Mouse (Mus musculus): Measurements from ENCODE around the gene Prkg1. TPM values are rescaled to one million over a fixed set of nuclear protein-coding genes. Genes with fewer than 3 reads are reported as not detected.

Gene Prkg1
- polyA plus RNA-seq, 1 experiment from 2014 or later: 0.83 TPM

DNA sequence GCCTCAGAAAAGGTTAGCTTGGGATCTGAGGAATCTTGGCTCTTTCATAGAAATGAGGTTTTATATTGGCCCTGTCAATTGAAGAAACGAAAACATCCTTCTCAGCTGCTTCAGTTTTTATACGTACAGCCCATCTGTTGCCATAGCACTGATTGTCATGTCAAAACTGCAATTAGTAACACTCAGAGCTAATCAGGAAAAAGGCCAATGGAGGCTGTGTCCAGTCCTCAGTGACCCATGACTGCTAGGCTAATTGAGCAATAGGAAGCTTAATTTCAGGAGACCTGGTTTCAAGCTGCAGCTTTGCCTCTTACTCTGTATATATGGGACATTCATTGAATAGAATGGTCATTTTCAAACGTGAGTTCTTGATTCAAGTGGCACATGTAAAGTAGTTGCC lies 686.6 kb downstream of the Prkg1 start:
- no peak for ATAC-seq (ENCODE audit: low read depth)
- H3K4me2 ChIP-seq: no peak overlapping the region
- H3K9ac ChIP-seq: no peak overlapping the region
- no peak overlapping the region for H3K4me3 ChIP-seq (replicated peaks)
- no peaks in the 10 kb centered on the region for H3K9me3 ChIP-seq (replicated peaks)
- no peak for DNase-seq
- no peaks in the 10 kb centered on the region for H3K27me3 ChIP-seq
- H3K36me3 ChIP-seq: no peaks in the 10 kb centered on the region
- 50% methylated on average over 3 of the region's 3 CpGs for WGBS (ENCODE audit: insufficient replicate concordance)
- H3K4me1 ChIP-seq (replicated peaks): peaks cover 5% of the 10 kb centered on the region
- no peak overlapping the region for H3K27ac ChIP-seq

DNA sequence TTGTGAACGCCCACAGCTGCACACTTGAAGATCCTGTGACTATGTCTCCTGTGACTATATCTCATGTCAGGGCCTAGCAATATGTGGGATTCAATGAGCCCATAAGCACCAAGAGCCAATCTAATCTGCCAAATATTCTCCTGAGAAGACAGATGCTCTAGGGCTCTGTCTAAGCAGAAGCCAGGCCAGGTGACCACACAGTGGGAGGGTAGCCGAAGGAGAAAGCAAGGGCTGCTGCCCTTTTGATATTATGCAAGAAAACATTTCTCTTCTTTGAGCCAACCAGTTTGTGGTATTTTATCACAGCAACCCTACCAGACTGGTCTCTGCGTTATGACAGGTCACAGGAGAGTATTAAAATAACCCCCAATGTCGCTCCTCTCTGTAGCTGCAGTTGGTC lies 688.7 kb downstream of the Prkg1 start:
- no peak overlapping the region for H3K9ac ChIP-seq
- H3K36me3 ChIP-seq: no peaks in the 10 kb centered on the region
- H3K27me3 ChIP-seq: no peaks in the 10 kb centered on the region
- H3K4me3 ChIP-seq (replicated peaks): no peak overlapping the region
- H3K27ac ChIP-seq: no peak overlapping the region
- ATAC-seq (ENCODE audit: low read depth): no peak
- no peaks in the 10 kb centered on the region for H3K9me3 ChIP-seq (replicated peaks)
- H3K4me1 ChIP-seq (replicated peaks): no peaks in the 10 kb centered on the region
- no peak for DNase-seq
- WGBS (ENCODE audit: insufficient replicate concordance): 58% methylated on average over 4 of the region's 4 CpGs
- H3K4me2 ChIP-seq: no peak overlapping the region

DNA sequence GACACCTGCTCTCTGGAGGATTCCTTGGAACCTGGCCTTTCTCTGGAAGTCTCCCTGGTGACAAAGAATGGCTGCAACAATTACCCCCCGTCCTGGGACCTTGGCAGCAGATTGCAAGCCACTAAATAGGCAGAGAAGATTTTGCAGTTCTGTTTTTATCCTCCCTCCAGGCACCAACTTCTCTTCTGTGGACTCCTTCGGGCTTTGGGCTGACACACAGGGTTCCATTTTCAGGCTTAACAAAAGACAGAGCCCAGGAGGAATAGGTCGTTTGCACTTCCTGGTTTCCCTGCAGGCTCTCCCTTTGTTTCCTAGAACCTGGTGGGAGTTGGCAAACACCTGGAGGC lies 690.1 kb downstream of the Prkg1 start:
- no peaks in the 10 kb centered on the region for H3K27me3 ChIP-seq
- DNase-seq (no peak), ATAC-seq (ENCODE audit: low read depth) (no peak)
- 31% methylated on average over 3 of the region's 3 CpGs for WGBS (ENCODE audit: insufficient replicate concordance)
- H3K4me1 ChIP-seq (replicated peaks): no peaks in the 10 kb centered on the region
- no peaks in the 10 kb centered on the region for H3K36me3 ChIP-seq
- H3K4me3 ChIP-seq (replicated peaks): no peak overlapping the region
- H3K9me3 ChIP-seq (replicated peaks): no peaks in the 10 kb centered on the region
- no peak overlapping the region for H3K9ac ChIP-seq
- no peak overlapping the region for H3K27ac ChIP-seq
- no peak overlapping the region for H3K4me2 ChIP-seq

DNA sequence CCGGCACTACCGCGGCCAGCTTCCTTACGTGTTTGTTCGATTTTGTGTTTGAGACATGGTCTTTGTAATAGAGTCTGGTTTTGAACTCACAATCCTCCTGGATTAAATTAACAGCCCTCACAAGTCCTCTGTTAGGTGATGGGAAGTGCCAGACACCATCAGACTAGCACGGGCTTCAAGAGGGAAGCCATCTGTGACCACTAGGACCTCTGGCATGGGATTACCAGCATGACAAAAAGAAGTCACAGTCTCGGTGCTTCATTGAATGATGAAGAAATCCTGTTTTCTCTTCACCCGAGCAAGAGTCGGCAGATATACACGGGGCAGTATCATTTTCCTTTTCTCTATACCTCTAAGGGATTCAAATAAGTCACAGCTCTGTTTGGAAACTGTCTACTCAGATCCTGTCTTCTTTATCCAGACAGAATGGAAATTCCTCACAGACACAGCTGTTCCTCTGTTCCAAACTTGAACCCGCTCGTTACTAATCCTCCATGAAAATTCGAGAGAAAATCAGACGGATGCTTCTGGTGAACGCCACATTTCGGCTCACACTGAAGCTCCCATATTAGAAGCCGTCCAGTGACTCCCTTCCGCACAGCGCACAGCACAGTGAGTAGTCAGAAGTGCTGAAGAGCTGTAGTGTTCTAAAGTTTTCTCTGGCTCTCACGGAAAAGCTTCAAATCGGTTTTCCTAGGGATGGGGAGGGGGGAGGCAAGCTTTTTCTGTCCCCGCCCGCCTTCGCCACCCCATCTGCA lies 690.7 kb downstream of the Prkg1 start:
- H3K27ac ChIP-seq: no peak overlapping the region
- H3K36me3 ChIP-seq: no peaks in the 10 kb centered on the region
- H3K4me1 ChIP-seq (replicated peaks): no peaks in the 10 kb centered on the region
- no peak overlapping the region for H3K4me2 ChIP-seq
- ATAC-seq (ENCODE audit: low read depth): no peak
- no peak for DNase-seq
- 67% methylated on average over 24 of the region's 24 CpGs for WGBS (ENCODE audit: insufficient replicate concordance)
- no peaks in the 10 kb centered on the region for H3K9me3 ChIP-seq (replicated peaks)
- no peaks in the 10 kb centered on the region for H3K27me3 ChIP-seq
- H3K4me3 ChIP-seq (replicated peaks): no peak overlapping the region
- H3K9ac ChIP-seq: no peak overlapping the region

DNA sequence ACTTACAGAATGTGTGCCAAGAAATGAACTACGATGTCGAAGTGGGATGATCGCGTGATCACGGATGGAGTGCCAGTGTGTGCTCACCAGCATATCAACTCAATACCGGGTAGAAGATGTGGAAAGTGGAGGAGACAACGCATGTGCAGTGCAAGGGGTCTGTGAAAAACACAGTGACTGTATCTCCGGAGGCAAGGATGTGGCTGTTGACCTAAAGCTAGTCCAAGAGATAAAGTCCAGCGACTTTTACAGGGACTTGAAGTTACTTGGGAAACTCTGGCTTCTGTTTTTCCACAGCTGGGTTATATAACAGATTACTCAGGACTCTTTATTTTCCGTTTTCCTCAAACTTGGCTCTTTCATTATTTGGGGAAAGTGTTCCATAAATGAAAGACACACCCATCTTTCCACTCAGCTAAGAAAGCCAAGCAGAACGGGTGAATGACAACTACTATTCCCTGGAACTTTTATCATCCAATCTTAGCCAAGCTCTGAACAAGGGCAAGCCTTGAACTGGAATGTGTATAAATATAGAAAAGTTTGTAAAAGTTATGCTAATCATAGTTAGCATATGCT lies 699.5 kb downstream of the Prkg1 start:
- H3K4me3 ChIP-seq (replicated peaks): no peak overlapping the region
- H3K4me1 ChIP-seq (replicated peaks): no peaks in the 10 kb centered on the region
- no peak overlapping the region for H3K27ac ChIP-seq
- no peak overlapping the region for H3K4me2 ChIP-seq
- H3K9me3 ChIP-seq (replicated peaks): no peaks in the 10 kb centered on the region
- H3K27me3 ChIP-seq: no peaks in the 10 kb centered on the region
- H3K9ac ChIP-seq: no peak overlapping the region
- DNase-seq (no peak), ATAC-seq (ENCODE audit: low read depth) (no peak)
- no peaks in the 10 kb centered on the region for H3K36me3 ChIP-seq
- 67% methylated on average over 11 of the region's 11 CpGs for WGBS (ENCODE audit: insufficient replicate concordance)

DNA sequence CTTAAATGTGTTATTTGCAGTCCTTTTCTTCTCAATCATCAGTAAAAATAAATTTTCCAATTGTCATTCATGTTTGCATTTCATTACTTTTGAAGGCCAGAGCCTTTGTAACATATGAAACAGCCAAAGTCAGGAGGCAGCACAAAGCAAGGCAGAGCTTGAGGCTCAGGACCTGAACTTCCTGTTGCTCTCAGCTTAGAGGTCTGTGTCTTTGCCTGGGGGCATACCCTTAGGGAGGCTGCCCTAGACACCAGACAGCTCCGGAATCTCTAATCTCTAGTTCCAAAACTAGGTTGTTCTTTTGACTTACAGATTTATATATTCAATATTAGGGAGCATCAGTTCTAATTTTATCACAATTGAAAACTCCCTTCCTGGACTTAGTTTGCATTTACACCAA lies 700.1 kb downstream of the Prkg1 start:
- no peaks in the 10 kb centered on the region for H3K36me3 ChIP-seq
- H3K27ac ChIP-seq: no peak overlapping the region
- no peak overlapping the region for H3K4me2 ChIP-seq
- H3K9me3 ChIP-seq (replicated peaks): no peaks in the 10 kb centered on the region
- 57% methylated on average over 1 of the region's 1 CpGs for WGBS (ENCODE audit: insufficient replicate concordance)
- no peak overlapping the region for H3K9ac ChIP-seq
- DNase-seq (no peak), ATAC-seq (ENCODE audit: low read depth) (no peak)
- H3K4me3 ChIP-seq (replicated peaks): no peak overlapping the region
- H3K27me3 ChIP-seq: no peaks in the 10 kb centered on the region
- H3K4me1 ChIP-seq (replicated peaks): no peaks in the 10 kb centered on the region

DNA sequence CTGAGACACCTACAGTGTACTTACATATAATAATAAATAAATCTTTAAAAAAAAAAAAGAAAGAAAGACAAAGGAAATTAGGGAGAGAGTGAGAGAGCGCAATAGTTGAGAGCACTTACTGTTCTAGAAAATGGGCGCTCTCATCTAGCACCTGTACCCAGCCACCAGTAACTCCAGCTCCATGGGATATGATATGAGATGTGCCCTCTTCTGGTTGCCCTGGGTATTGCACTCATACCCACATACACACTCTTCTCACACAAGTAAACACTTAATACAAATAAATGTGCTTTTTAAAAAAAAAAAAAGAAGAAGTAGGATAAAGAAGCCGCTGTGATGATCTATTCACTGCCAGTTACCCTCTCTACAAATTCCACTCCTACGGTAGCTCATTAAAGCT lies 718.2 kb downstream of the Prkg1 start:
- no peak overlapping the region for H3K27ac ChIP-seq
- H3K4me1 ChIP-seq (replicated peaks): no peaks in the 10 kb centered on the region
- H3K9ac ChIP-seq: no peak overlapping the region
- H3K4me2 ChIP-seq: no peak overlapping the region
- ATAC-seq (ENCODE audit: low read depth) (no peak), DNase-seq (no peak)
- H3K4me3 ChIP-seq (replicated peaks): no peak overlapping the region
- no peaks in the 10 kb centered on the region for H3K36me3 ChIP-seq
- 78% methylated on average over 4 of the region's 4 CpGs for WGBS (ENCODE audit: insufficient replicate concordance)
- no peaks in the 10 kb centered on the region for H3K27me3 ChIP-seq
- H3K9me3 ChIP-seq (replicated peaks): no peaks in the 10 kb centered on the region

DNA sequence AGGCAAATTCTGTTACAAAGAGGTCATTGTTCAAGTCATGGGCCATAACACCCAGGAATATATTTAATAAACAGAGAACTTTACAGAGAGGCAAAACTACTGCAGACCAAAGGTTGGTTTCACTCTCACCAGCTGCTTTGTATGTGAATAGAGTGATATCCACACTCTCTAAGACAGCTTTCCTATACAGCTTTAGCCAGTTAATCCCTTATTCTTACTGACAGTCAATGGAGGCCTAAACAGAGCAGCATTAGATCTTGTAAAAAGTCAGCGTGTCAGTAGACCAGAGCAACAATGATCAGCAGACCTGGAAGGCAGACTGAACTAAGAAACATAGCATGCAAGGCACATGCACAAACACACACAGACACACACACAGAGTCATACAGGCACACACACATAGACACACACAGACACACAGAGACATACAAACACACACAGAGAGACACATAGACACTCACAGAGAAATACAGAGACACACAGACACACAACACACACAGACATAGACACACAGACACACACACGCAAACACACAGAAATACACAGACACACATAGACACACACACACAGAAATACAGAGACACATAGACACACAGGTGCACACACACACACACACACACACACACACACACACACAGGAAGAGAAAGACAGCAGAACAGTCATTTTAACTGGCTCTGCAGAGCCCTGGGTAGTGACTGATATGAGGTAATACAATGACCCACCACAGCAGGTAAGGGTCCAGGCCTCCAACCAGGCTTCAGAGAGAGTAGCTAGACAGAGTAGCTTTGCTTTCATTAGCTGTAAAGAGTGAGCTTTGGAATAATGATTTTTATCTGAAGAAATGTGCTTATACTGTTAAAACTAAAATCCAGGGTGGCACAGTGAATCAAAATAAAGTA lies 723.6 kb downstream of the Prkg1 start:
- no peak overlapping the region for H3K9ac ChIP-seq
- no peak for ATAC-seq (ENCODE audit: low read depth)
- WGBS (ENCODE audit: insufficient replicate concordance): 70% methylated on average over 2 of the region's 2 CpGs
- no peaks in the 10 kb centered on the region for H3K27me3 ChIP-seq
- H3K4me3 ChIP-seq (replicated peaks): no peak overlapping the region
- H3K4me2 ChIP-seq: no peak overlapping the region
- no peaks in the 10 kb centered on the region for H3K9me3 ChIP-seq (replicated peaks)
- no peaks in the 10 kb centered on the region for H3K4me1 ChIP-seq (replicated peaks)
- DNase-seq: no peak
- H3K27ac ChIP-seq: no peak overlapping the region
- H3K36me3 ChIP-seq: no peaks in the 10 kb centered on the region

DNA sequence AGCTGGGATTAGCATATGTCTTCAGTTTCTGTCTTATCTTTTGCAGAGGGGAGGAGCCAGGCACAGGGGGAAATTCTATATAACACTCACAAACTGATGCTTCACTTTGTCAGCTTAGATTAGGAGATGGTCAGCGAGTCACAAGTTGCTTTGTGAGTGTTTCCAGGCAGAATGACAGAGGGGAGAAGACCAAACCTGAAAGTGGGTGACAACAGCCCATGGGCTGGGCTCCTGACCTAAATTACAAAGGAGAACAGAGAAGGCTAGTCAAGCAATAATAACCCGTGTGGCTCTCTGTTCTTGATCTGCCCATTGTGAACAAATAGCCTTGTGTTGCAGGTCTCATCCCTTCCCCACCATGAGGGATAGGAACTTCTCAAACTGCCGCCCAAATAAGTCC lies 725.9 kb downstream of the Prkg1 start:
- DNase-seq (no peak), ATAC-seq (ENCODE audit: low read depth) (no peak)
- WGBS (ENCODE audit: insufficient replicate concordance): 46% methylated on average over 3 of the region's 3 CpGs
- Histone ChIP-seq H3K27me3 (no peaks in the 10 kb centered on the region), H3K4me3 (replicated peaks) (no peak overlapping the region), H3K27ac (no peak overlapping the region), H3K36me3 (no peaks in the 10 kb centered on the region), H3K9me3 (replicated peaks) (no peaks in the 10 kb centered on the region), H3K4me2 (no peak overlapping the region), H3K4me1 (replicated peaks) (no peaks in the 10 kb centered on the region), H3K9ac (no peak overlapping the region)

DNA sequence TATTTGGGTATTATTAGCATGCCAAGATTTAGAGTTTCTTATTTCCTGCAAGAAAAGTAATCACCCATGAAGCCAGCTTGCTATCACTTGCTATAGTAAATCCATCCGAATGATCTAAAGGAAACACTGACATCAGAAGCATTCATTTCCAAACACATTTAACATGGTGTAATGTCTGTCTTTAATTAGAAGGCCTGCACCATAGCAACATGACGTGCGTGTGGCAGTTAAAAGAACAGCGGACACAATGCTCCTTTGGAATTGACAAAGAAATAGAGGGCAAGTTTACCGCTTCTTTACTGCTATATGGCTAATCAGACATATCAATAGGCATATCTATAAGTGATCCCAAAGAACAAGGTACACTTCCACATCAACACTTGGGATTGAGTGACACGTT lies 733.2 kb downstream of the Prkg1 start:
- H3K4me2 ChIP-seq: no peak overlapping the region
- H3K27ac ChIP-seq: no peak overlapping the region
- no peaks in the 10 kb centered on the region for H3K36me3 ChIP-seq
- H3K4me3 ChIP-seq (replicated peaks): no peak overlapping the region
- H3K9me3 ChIP-seq (replicated peaks): no peaks in the 10 kb centered on the region
- H3K27me3 ChIP-seq: no peaks in the 10 kb centered on the region
- H3K9ac ChIP-seq: no peak overlapping the region
- no peak for ATAC-seq (ENCODE audit: low read depth)
- no peaks in the 10 kb centered on the region for H3K4me1 ChIP-seq (replicated peaks)
- WGBS (ENCODE audit: insufficient replicate concordance): 75% methylated on average over 6 of the region's 6 CpGs
- DNase-seq: no peak

DNA sequence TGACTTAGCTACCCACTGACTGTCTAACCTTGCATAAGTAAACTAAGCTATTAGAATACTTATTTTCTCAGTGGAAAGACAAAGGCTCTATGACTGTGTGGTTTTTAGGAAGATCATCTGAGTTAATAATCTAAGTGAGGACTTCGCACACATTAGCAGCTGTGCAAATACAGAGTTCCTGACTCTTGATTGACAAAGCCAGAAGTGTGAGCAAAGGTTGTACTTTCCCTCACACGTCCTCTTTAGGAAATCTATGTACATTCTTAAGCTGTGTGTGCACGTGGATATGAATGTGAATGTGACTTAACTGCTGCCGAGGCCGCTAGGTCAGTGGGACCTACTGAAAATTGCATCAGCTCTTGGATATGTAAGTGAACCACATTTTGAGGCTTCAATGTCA lies 738.0 kb downstream of the Prkg1 start:
- no peak overlapping the region for H3K9ac ChIP-seq
- ATAC-seq (ENCODE audit: low read depth): no peak
- no peak overlapping the region for H3K4me2 ChIP-seq
- no peaks in the 10 kb centered on the region for H3K36me3 ChIP-seq
- DNase-seq: no peak
- H3K9me3 ChIP-seq (replicated peaks): no peaks in the 10 kb centered on the region
- no peak overlapping the region for H3K27ac ChIP-seq
- H3K4me1 ChIP-seq (replicated peaks): no peaks in the 10 kb centered on the region
- 66% methylated on average over 5 of the region's 5 CpGs for WGBS (ENCODE audit: insufficient replicate concordance)
- no peak overlapping the region for H3K4me3 ChIP-seq (replicated peaks)
- H3K27me3 ChIP-seq: no peaks in the 10 kb centered on the region

All from liver, embryonic 13.5 days (tissue).